Comparison of ENCODE assay signal across 18 mouse cellular contexts in genomic region chr3:20018076-20018475, GRCm38 (mm10).
"Had no signal": no experiment of that assay in that cellular context is flagged by ENCODE, and none has a peak within 500 bp of the region (broad histone marks: within the 10 kb centered on the region; RNA-seq: fewer than 3 reads in every experiment).

No protein-coding gene starts in this region.

- H3K4me3 ChIP-seq: midbrain, embryonic 10.5 days; myocyte; neural tube, embryonic 13.5 days; neural tube, embryonic 15.5 days had no signal

- H3K27ac ChIP-seq: midbrain, embryonic 10.5 days; neural tube, embryonic 13.5 days; neural tube, embryonic 15.5 days had no signal

- H3K4me1 ChIP-seq: midbrain, embryonic 10.5 days; neural tube, embryonic 13.5 days; neural tube, embryonic 15.5 days had no signal

- H3K27me3 ChIP-seq: neural tube, embryonic 13.5 days; neural tube, embryonic 15.5 days had no signal

- H3K9ac ChIP-seq: lung, embryonic 14.5 days; neural tube, embryonic 13.5 days; neural tube, embryonic 15.5 days had no signal

- ATAC-seq: midbrain, embryonic 16.5 days had no signal

- DNase-seq: lung, adult 18-20 months; lung, embryonic 14.5 days; lung, postnatal 10 days; lung, postnatal 4 days; midbrain, embryonic 14.5 days; retina, postnatal 1 day; right cerebral cortex, adult 18-20 months; right cerebral cortex, postnatal 25 days; right cerebral cortex, postnatal 4 days; spleen, adult 18-20 months; thymus, adult 2 months; thymus, postnatal 25 days; thymus, postnatal 4 days had no signal

- H3K4me2 ChIP-seq: lung, embryonic 14.5 days; neural tube, embryonic 13.5 days; neural tube, embryonic 15.5 days had no signal

- H3K9me3 ChIP-seq: midbrain, embryonic 10.5 days; neural tube, embryonic 13.5 days; neural tube, embryonic 15.5 days had no signal
